Mouse (Mus musculus) kidney, postnatal 0 days (tissue): ENCODE measurements at regions not wholly inside any gene's neighbourhood (a gene's known extent, or its start where the extent isn't known, plus 50 kb on each side); places are given as distances from the start of the nearest gene placed in this dataset.

Experiments
- ATAC-seq: fragments of 200-750 bp; cut with Nextera tagmentation; replicated peaks from 2 replicates; pipeline ENCODE4 v1.8.0; 2017; ENCODE audit warnings: low read depth, moderate number of reproducible peaks, moderate TSS enrichment, moderate library complexity; ENCODE audit not compliant: low FRiP score
- DNase-seq: peaks from one replicate; pipeline ENCODE4 v3.0.0-alpha.2; 2016; ENCODE audit warnings: low spot score
- H3K27ac ChIP-seq: fragments of 300-500 bp; sonication (generic); 2 replicates; pipeline ENCODE4 v1.5.1; 2014; ENCODE audit warnings: mild to moderate bottlenecking
- H3K27me3 ChIP-seq: fragments of 300-500 bp; sonication (generic); 2 replicates; pipeline ENCODE4 v1.6.1; 2014; ENCODE audit warnings: low read length, mixed read lengths; ENCODE audit not compliant: insufficient read depth
- H3K36me3 ChIP-seq: fragments of 300-500 bp; sonication (generic); 2 replicates; pipeline ENCODE4 v1.6.1; 2014; ENCODE audit warnings: low read length, mixed read lengths; ENCODE audit not compliant: insufficient read depth
- H3K4me1 ChIP-seq: fragments of 300-500 bp; sonication (generic); replicated peaks from 2 replicates; pipeline ENCODE4 v1.6.1; 2014; ENCODE audit warnings: antibody characterized with exemption, low read length, mixed read lengths; ENCODE audit not compliant: insufficient read depth
- H3K4me2 ChIP-seq: fragments of 300-500 bp; sonication (generic); 2 replicates; pipeline ENCODE4 v1.6.1; 2014; ENCODE audit warnings: mild to moderate bottlenecking, low read length, moderate library complexity, mixed read lengths
- H3K4me3 ChIP-seq: fragments of 300-500 bp; sonication (generic); replicated peaks from 2 replicates; pipeline ENCODE4 v1.5.1; 2014; ENCODE audit warnings: low read depth, low read length
- H3K9ac ChIP-seq: fragments of 300-500 bp; sonication (generic); 2 replicates; pipeline ENCODE4 v1.6.1; 2014; ENCODE audit warnings: low read depth, low read length
- H3K9me3 ChIP-seq: fragments of 300-500 bp; sonication (generic); replicated peaks from 2 replicates; pipeline ENCODE4 v1.6.1; 2016; ENCODE audit warnings: low read length, inconsistent platforms, mixed read lengths
- CTCF ChIP-seq: IDR thresholded peaks from 2 replicates; pipeline ENCODE4 v1.5.1; 2016; ENCODE audit warnings: antibody characterized with exemption, low read depth, mild to moderate bottlenecking, moderate library complexity
- WGBS: fragments of 180-500 bp; shearing (Covaris S2); extraction: QIAGEN DNeasy Blood & Tissue Kit; methylation state at CpG from one replicate; pipeline ENCODE4 v1.1.7; 2014; 5-methylcytosine and 5-hydroxymethylcytosine counted together

- H3K4me1 ChIP-seq, result no peaks in the 10 kb centered on the region
- DNase-seq (no peak), ATAC-seq (no peak)
- no peaks in the 10 kb centered on the region for H3K9me3 ChIP-seq
- H3K4me3 ChIP-seq, result no peak overlapping the region
- H3K27me3 ChIP-seq, result no peaks in the 10 kb centered on the region
- WGBS, result 47% methylated on average over 2 of the region's 2 CpGs
- no peak overlapping the region for H3K27ac ChIP-seq
- H3K9ac ChIP-seq, result no peak overlapping the region
- no peak for TF ChIP-seq CTCF
- no peaks in the 10 kb centered on the region for H3K36me3 ChIP-seq
- H3K4me2 ChIP-seq, result no peak overlapping the region
Measured at GRCm38 (mm10) chrX:77432001-77432565, 78.7 kb upstream of the Tbl1x start.

- Histone ChIP-seq H3K27ac (no peak overlapping the region), H3K4me1 (no peaks in the 10 kb centered on the region), H3K36me3 (no peaks in the 10 kb centered on the region), H3K4me3 (0 out of 2 replicates have a peak overlapping the region, but pooled peaks have one; percentile 9), H3K9me3 (no peaks in the 10 kb centered on the region), H3K27me3 (no peaks in the 10 kb centered on the region), H3K4me2 (peak overlapping the region; percentile 47), H3K9ac (no peak overlapping the region)
- peak; percentile 17; the same call in 1 of the 2 replicates for TF ChIP-seq CTCF
- 18% methylated on average over 27 of the region's 29 CpGs for WGBS
- DNase-seq (peak; percentile 94), ATAC-seq (peak; percentile 96)
Measured at GRCm38 (mm10) chrX:77432846-77433810, 77.7 kb upstream of the Tbl1x start.

GRCm38 (mm10) chrX:77433811-77434192, 77.0 kb upstream of the Tbl1x start:
- TF ChIP-seq CTCF, result no peak
- Histone ChIP-seq H3K4me3 (no peak overlapping the region), H3K9me3 (no peaks in the 10 kb centered on the region), H3K27ac (no peak overlapping the region), H3K36me3 (no peaks in the 10 kb centered on the region), H3K4me2 (peak overlapping the region; percentile 47), H3K27me3 (no peaks in the 10 kb centered on the region), H3K9ac (no peak overlapping the region), H3K4me1 (no peaks in the 10 kb centered on the region)
- ATAC-seq (peak; percentile 34; the same call in 1 of the 2 replicates), DNase-seq (no peak)
- 34% methylated on average over 3 of the region's 3 CpGs for WGBS

DNA sequence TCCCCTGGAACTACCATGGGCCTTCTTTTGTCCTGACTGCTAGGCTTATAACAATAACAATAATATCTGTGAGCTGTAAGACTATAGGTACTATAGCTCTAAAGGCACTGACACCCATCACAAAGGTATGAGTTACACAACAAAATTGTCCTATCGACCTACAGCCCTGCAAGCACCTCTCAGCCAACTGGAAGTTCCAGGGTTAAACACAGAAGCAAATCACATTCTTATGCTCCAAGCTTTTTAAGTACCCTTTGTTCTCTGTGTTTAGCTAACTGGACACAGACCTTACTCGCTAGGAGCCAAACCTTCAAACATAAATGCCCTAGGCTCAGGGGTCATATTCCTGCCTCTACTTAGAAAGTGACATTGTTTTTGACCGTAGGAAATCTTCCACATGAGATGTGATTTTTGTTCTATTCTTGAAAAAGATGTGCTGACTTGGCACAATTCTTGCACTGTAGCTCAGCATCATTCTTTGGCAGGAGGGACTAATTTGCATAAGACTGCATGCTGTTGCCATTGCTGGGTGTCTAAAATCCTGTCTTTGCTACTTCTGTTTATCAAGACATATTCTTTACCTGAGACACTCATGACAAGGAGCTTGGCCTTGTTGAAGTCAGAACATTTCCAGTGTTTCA, 66.8 kb upstream of the Tbl1x start:
- Histone ChIP-seq H3K9ac (no peak overlapping the region), H3K36me3 (no peaks in the 10 kb centered on the region), H3K27ac (no peak overlapping the region), H3K27me3 (no peaks in the 10 kb centered on the region), H3K4me2 (no peak overlapping the region), H3K4me1 (no peaks in the 10 kb centered on the region), H3K9me3 (no peaks in the 10 kb centered on the region), H3K4me3 (no peak overlapping the region)
- ATAC-seq, result no peak
- DNase-seq, result no peak
- TF ChIP-seq CTCF, result no peak
- WGBS, result 52% methylated on average over 3 of the region's 3 CpGs

- H3K9ac ChIP-seq, result no peak overlapping the region
- WGBS, result 87% methylated on average over 3 of the region's 3 CpGs
- DNase-seq (no peak), ATAC-seq (no peak)
- no peak overlapping the region for H3K4me3 ChIP-seq
- H3K4me2 ChIP-seq, result no peak overlapping the region
- no peak for TF ChIP-seq CTCF
- H3K36me3 ChIP-seq, result no peaks in the 10 kb centered on the region
- H3K9me3 ChIP-seq, result no peaks in the 10 kb centered on the region
- H3K27ac ChIP-seq, result no peak overlapping the region
- no peaks in the 10 kb centered on the region for H3K27me3 ChIP-seq
- no peaks in the 10 kb centered on the region for H3K4me1 ChIP-seq
Measured at GRCm38 (mm10) chrX:77446755-77447154, 64.1 kb upstream of the Tbl1x start.

DNA sequence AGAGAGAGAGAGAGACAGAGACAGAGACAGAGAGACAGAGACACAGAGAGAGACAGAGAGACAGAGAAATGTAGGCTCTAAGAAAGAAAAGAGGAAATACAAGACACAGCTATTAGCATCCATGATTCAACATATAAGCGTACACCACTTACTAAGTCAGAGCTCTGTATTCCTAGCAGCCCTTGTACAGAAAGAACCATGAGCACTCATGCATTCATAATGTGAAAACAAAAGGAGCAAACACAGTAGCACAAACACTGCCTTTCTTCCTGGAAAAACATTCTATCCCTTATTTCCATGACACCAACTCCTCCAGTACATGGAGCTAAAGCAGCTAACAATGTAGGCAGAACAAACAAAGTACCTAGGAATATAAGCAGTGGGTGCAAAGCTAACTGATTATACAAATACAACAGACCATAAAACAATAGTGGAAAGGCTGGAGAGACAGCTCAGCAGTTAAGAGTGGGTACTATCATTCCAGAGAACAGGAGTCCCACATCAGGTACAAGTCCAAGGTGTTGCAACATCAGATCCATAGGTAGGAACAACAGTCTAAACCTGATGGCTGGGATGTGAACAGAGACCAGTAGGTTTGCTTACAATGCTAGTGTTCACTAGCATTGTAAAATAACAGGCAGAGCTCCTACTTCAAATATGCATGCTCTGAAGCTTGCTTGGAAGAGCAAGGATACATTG, 58.7 kb upstream of the Tbl1x start:
- H3K27me3 ChIP-seq, result no peaks in the 10 kb centered on the region
- H3K9ac ChIP-seq, result no peak overlapping the region
- no peaks in the 10 kb centered on the region for H3K9me3 ChIP-seq
- no peak overlapping the region for H3K4me3 ChIP-seq
- DNase-seq (no peak), ATAC-seq (no peak)
- no peak overlapping the region for H3K4me2 ChIP-seq
- no peak overlapping the region for H3K27ac ChIP-seq
- no peak for TF ChIP-seq CTCF
- WGBS, result 89% methylated on average over 1 of the region's 1 CpGs
- no peaks in the 10 kb centered on the region for H3K4me1 ChIP-seq
- H3K36me3 ChIP-seq, result no peaks in the 10 kb centered on the region
